Mouse (Mus musculus) stomach, embryonic 16.5 days (tissue): ENCODE data around the gene Esrrb. TPM values are rescaled to one million over a fixed set of nuclear protein-coding genes. Genes with fewer than 3 reads are reported as not detected.

Source experiments
- ATAC-seq: fragments of 200-750 bp; cut with Nextera tagmentation; 2 replicates; pipeline ENCODE4 v1.8.0; 2017; ENCODE audit warnings: moderate number of reproducible peaks, moderate TSS enrichment; ENCODE audit not compliant: insufficient read depth, low FRiP score
- H3K27ac ChIP-seq: fragments of 300-500 bp; sonication (generic); 2 replicates; pipeline ENCODE4 v1.5.1; 2014; ENCODE audit warnings: low read length
- H3K27me3 ChIP-seq: fragments of 300-500 bp; sonication (generic); 2 replicates; pipeline ENCODE4 v1.6.1; 2014; ENCODE audit warnings: low read length, control low read depth, mixed read lengths; ENCODE audit not compliant: control insufficient read depth, insufficient read depth
- H3K36me3 ChIP-seq: fragments of 300-500 bp; sonication (generic); 2 replicates; pipeline ENCODE4 v1.6.1; 2014; ENCODE audit warnings: low read length; ENCODE audit not compliant: control insufficient read depth, insufficient read depth
- H3K4me1 ChIP-seq: fragments of 300-500 bp; sonication (generic); 2 replicates; pipeline ENCODE4 v1.6.1; 2014; ENCODE audit warnings: low read length, control low read depth, mixed read lengths; ENCODE audit not compliant: control insufficient read depth, insufficient read depth
- H3K4me2 ChIP-seq: fragments of 300-500 bp; sonication (generic); 2 replicates; pipeline ENCODE4 v1.6.1; 2014; ENCODE audit warnings: low read depth, low read length, mixed read lengths
- H3K4me3 ChIP-seq: fragments of 300-500 bp; sonication (generic); replicated peaks from 2 replicates; pipeline ENCODE4 v1.5.1; 2014; ENCODE audit warnings: mild to moderate bottlenecking, low read length
- H3K9ac ChIP-seq: fragments of 300-500 bp; sonication (generic); 2 replicates; pipeline ENCODE4 v1.6.1; 2014; ENCODE audit warnings: low read length
- H3K9me3 ChIP-seq: fragments of 300-500 bp; sonication (generic); replicated peaks from 2 replicates; pipeline ENCODE4 v1.6.1; 2016; ENCODE audit warnings: low read length, control low read depth; ENCODE audit not compliant: control insufficient read depth
- WGBS: fragments of 180-500 bp; shearing (Covaris S2); extraction: QIAGEN DNeasy Blood & Tissue Kit; methylation state at CpG from one replicate; pipeline ENCODE4 v1.1.7; 2014; 5-methylcytosine and 5-hydroxymethylcytosine counted together
- polyA plus RNA-seq: library from polyadenylated mRNA; unstranded; fragments of >200 nt; fragmentation: Nextera tagmentation; extraction: Ambion mirVana; gene quantifications from 2 replicates; pipeline ENCODE4 v1.2.1, GENCODE M21; 2015

The Esrrb gene
- 0.26 and 0.27 TPM in 2 replicates for polyA plus RNA-seq

DNA sequence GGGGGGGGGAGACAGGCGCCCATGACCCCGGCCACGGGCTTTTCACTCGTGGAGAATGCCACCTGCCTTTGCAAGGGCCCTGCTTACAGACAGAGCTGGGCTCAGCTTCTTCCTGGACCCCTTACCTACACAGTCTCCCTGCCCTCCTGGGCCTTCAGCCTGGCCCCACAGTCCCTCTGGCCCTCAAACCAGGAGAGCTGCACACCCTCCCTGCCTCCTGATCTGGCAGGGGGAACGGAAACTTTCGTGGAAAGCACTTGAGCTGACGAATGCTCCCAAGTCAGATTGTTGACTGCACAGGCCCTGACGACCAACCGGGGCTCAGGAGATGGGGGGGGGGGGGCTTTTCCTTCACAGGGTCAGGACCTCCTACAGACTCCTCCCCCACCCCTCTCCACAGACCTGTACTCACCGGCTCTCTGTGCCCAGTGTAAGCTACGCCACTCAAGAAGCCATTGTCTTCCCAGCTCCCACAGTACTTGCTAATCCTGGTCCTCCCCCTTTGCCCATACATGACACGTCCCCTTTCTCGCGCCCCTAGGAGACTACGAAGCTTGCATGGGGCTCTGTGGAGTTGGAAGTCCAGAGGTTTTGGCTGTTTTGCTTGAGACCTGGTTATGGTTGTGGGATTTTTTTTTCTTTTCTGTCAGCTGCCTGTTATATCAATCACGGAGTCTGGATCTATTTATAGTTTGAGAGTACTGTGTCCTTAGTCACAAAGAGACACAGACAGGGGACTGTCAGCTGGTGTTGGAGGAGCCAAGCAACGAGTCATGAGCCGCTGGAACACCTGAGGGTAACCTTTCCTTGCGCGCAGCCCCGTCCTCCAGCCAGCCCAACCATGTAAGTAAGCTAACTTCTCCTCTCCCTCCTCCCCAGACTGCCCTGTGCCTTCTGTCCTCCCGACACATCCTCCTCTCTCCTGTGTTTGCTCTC is at the start of gene Esrrb:
Esrrb (plus strand) TSS at position 422 of the 936 bp plus-strand sequence.
- 28% methylated on average over 22 of the region's 22 CpGs for WGBS
- no peak within 1 kb of the TSS for H3K27ac ChIP-seq
- no peak within 1 kb of the TSS for H3K4me2 ChIP-seq
- H3K9me3 ChIP-seq, result no peaks in the 10 kb centered on the region
- H3K9ac ChIP-seq, result no peak within 1 kb of the TSS
- H3K4me1 ChIP-seq, result no peaks in the 10 kb centered on the region
- no peak within 1 kb of the TSS for H3K4me3 ChIP-seq
- H3K36me3 ChIP-seq, result no peaks in the 10 kb centered on the region
- ATAC-seq, result peak; percentile 59; the same call in 1 of the 2 replicates
- peaks cover 3% of the 10 kb centered on the region; the same call in 1 of the 2 replicates for H3K27me3 ChIP-seq

DNA sequence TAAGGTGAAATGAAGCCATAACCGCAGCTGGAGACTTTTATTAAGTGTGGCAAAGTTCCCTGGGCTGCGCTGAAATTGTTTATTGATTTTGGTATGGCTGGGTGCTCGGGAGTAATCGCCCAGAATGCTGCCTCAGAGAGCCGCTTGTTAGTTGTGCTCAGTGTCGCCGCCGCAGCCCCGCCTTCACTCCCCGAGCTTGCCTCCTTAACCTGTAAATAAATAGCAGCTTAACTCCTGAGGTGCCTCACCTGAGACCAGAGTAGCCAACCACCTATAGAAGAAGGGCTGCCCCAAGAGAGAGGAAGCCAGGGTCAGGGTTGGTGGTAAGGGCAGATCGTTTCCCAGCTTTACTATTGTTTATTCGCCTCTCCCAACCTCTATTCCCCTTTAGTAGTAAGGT is 40.3 kb upstream of the Esrrb start:
- Histone ChIP-seq H3K4me1 (no peaks in the 10 kb centered on the region), H3K4me2 (peak overlapping the region; percentile 42), H3K27me3 (no peaks in the 10 kb centered on the region), H3K36me3 (no peaks in the 10 kb centered on the region), H3K9ac (no peak overlapping the region), H3K27ac (no peak overlapping the region), H3K9me3 (no peaks in the 10 kb centered on the region), H3K4me3 (no peak overlapping the region)
- whole genome bisulfite sequencing, result 13% methylated on average over 12 of the region's 12 CpGs
- ATAC-seq, result peak; percentile 50; the same call in 1 of the 2 replicates

DNA sequence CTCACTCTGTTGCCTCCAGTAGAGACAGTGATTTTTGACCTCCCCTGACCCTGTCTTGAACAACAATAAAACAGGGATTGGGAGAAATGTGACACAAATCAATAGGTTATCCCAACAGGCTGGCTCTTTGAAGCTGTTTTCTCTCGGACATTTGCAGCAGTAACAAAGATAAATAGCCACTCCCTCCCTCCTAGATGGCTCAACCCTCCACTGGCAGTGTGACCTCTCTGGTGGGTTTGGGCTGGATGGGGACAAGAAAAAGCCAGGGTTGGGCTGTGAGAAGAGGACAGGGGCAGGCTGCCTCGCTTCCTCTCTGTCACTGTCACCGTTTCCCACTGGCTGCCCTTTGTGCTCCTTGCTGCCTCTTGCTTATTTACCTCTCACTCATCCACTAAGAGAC is 36.6 kb upstream of the Esrrb start:
- 22% methylated on average over 3 of the region's 3 CpGs for WGBS
- no peak overlapping the region for H3K9ac ChIP-seq
- no peaks in the 10 kb centered on the region for H3K9me3 ChIP-seq
- no peaks in the 10 kb centered on the region for H3K27me3 ChIP-seq
- no peak overlapping the region for H3K4me3 ChIP-seq
- no peak overlapping the region for H3K4me2 ChIP-seq
- no peak for ATAC-seq
- no peaks in the 10 kb centered on the region for H3K4me1 ChIP-seq
- no peak overlapping the region for H3K27ac ChIP-seq
- H3K36me3 ChIP-seq, result no peaks in the 10 kb centered on the region

DNA sequence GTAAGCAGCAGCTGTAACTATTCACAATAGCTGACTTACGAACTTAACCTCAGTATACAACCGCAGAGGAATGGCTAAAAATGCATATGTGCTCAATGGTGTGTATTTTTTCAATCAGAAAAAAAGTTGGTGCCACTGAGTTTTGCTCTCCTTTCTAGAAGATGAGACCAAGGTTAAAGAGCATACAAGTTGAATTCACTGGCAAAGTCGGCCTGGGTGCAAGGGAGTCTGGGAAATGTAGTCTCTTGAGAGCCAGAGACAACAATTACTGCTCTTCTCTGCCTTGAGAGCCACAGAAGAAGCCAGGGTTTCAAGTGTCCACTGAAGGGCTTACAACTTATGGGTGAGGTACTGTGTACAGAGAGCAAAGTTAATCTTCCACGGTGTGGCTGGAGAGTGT is 31.1 kb upstream of the Esrrb start:
- Histone ChIP-seq H3K27ac (no peak overlapping the region), H3K9me3 (no peaks in the 10 kb centered on the region), H3K4me2 (no peak overlapping the region), H3K4me3 (no peak overlapping the region), H3K4me1 (no peaks in the 10 kb centered on the region), H3K36me3 (no peaks in the 10 kb centered on the region), H3K27me3 (no peaks in the 10 kb centered on the region), H3K9ac (no peak overlapping the region)
- no peak for ATAC-seq
- 47% methylated on average over 4 of the region's 4 CpGs for WGBS

DNA sequence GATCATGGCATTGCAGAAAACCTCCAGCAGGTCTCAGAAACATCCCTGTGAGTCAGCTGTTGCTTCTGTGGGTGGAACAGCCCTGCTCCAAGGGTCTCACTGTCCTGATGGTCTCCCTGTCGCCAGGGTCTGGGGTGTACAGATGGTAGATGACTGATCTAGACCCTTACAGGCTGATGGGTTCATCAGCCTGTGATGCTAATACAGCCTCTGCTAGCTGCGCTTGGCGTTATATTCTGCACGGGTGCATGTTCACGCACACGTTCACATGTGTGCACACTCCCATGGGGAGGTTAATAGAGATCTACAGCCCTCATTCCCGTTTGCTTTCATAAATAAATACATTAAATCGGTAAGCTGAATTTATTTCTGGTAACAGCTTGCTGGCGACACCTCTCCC is 30.2 kb upstream of the Esrrb start:
- H3K27ac ChIP-seq, result no peak overlapping the region
- 82% methylated on average over 9 of the region's 9 CpGs for WGBS

DNA sequence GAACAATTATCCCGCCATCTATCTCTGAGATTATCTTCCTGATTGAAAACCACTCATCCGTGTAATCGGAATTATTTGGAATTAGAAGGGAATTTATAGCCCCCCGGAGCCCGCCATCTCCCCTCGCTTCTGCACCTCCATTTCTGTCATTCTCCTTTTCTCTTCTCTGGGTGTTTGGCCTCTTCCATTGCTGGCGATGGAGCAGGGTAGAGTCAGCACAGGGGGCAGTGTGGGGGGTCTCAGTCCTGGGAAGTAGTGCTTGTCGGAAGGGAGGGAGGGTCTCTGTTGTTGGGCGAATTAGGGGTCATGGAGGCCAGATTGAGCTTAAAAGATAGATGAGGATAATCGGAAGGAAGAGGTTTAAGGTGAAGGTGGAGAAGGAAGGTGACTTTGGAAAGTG is 29.7 kb upstream of the Esrrb start:
- Histone ChIP-seq H3K4me2 (no peak overlapping the region), H3K27me3 (no peaks in the 10 kb centered on the region), H3K36me3 (no peaks in the 10 kb centered on the region), H3K27ac (no peak overlapping the region), H3K9ac (no peak overlapping the region), H3K9me3 (no peaks in the 10 kb centered on the region), H3K4me1 (no peaks in the 10 kb centered on the region), H3K4me3 (no peak overlapping the region)
- ATAC-seq, result no peak
- 72% methylated on average over 10 of the region's 10 CpGs for WGBS

More for the DNA sequence above, 30.2 kb upstream of the Esrrb start:
- H3K27me3 ChIP-seq, result no peaks in the 10 kb centered on the region
- H3K9ac ChIP-seq, result no peak overlapping the region
- H3K4me2 ChIP-seq, result no peak overlapping the region
- no peak overlapping the region for H3K4me3 ChIP-seq
- H3K9me3 ChIP-seq, result no peaks in the 10 kb centered on the region
- H3K4me1 ChIP-seq, result no peaks in the 10 kb centered on the region
- ATAC-seq, result no peak
- no peaks in the 10 kb centered on the region for H3K36me3 ChIP-seq

DNA sequence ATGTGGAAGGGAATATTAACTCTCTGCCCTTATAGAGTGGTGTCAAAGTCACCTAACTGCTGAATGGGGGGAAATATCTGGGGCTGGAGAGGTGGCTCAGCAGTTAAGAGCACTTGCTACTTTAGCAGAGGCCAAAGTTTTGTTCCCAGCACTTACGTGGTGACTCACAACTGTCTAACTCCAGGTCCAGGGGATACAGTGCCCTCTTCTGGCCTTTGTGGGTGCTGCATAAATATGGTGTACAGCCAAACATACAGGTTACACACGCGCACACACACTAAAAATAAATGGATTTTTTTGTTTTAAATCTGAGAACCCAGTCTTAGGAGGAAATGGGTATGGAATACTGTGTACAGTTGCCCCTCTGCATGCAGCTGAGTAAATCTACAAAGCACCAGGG is 24.7 kb upstream of the Esrrb start:
- Histone ChIP-seq H3K36me3 (no peaks in the 10 kb centered on the region), H3K9me3 (no peaks in the 10 kb centered on the region), H3K4me3 (no peak overlapping the region), H3K4me1 (no peaks in the 10 kb centered on the region), H3K27ac (no peak overlapping the region), H3K9ac (no peak overlapping the region), H3K27me3 (no peaks in the 10 kb centered on the region), H3K4me2 (no peak overlapping the region)
- no peak for ATAC-seq
- whole genome bisulfite sequencing, result 94% methylated on average over 3 of the region's 3 CpGs

DNA sequence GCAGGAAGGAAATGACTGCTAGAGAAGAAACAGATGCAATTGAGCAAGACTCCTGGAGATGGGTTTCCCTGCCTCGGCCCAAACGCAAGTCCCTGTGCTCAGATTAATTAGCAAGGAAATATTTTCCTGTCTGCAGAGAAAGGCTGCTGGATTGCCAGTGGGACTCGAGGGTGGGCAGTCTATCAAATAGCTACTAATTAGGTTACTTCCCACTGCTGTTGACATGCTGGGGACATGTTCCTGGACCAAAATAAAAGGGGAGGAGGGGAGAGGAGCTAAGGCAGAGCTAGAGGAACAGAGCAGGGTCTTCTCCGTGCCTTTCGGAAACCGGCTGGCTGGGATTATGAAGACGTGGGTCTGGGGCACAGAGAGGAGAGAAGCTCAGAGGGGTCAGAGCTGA is 24.0 kb upstream of the Esrrb start:
- Histone ChIP-seq H3K4me3 (no peak overlapping the region), H3K27me3 (no peaks in the 10 kb centered on the region), H3K4me2 (no peak overlapping the region), H3K4me1 (no peaks in the 10 kb centered on the region), H3K9ac (no peak overlapping the region), H3K36me3 (no peaks in the 10 kb centered on the region), H3K27ac (no peak overlapping the region), H3K9me3 (no peaks in the 10 kb centered on the region)
- 41% methylated on average over 7 of the region's 7 CpGs for WGBS
- no peak for ATAC-seq

DNA sequence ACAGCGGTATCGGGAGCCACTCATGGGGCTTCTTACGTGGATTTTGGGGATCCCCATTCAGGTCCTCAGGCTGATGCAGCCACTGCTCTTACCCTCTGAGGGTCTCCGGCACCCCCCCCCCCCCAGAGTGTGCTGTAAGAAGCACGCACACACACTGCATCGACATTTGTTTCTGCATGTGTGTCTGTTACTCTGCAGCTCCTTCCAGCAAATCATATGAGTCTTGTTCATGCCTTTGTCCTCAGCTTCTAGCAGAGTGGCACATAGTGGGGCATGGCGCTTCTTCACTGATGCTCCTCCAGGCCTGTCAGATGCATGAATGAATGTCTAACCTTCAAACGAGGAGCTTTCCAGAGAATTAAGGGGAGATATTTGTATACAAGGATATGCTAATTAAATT is 11.4 kb upstream of the Esrrb start:
- Histone ChIP-seq H3K27ac (no peak overlapping the region), H3K27me3 (no peaks in the 10 kb centered on the region), H3K36me3 (no peaks in the 10 kb centered on the region), H3K4me2 (no peak overlapping the region), H3K4me1 (no peaks in the 10 kb centered on the region), H3K9me3 (no peaks in the 10 kb centered on the region), H3K4me3 (no peak overlapping the region), H3K9ac (no peak overlapping the region)
- no peak for ATAC-seq
- WGBS, result 72% methylated on average over 8 of the region's 8 CpGs
